Mouse (Mus musculus): ENCODE measurements around the gene Gadl1. TPM values are rescaled to one million over a fixed set of nuclear protein-coding genes. Genes with fewer than 3 reads are reported as not detected.

Gadl1 gene
- total RNA-seq, 2 experiments from 2014 or later, result 0.74 to 0.81 TPM

GRCm38 (mm10) chr9:116084324-116084931 lies 175.2 kb downstream of the Gadl1 start:
- no peak for DNase-seq (ENCODE audit: low spot score in 2 of 2)

- DNase-seq (ENCODE audit: low spot score in 2 of 2), result no peak
Observed at GRCm38 (mm10) chr9:116085999-116086398, 176.7 kb downstream of the Gadl1 start.

GRCm38 (mm10) chr9:116087263-116087662 lies 178.0 kb downstream of the Gadl1 start:
- DNase-seq (ENCODE audit: low spot score in 2 of 2), result peak in 1 of 2 experiments; percentile 27

GRCm38 (mm10) chr9:116087880-116088279 lies 178.6 kb downstream of the Gadl1 start:
- DNase-seq (ENCODE audit: low spot score in 2 of 2), result peak in 1 of 2 experiments; percentile 80

- DNase-seq (ENCODE audit: low spot score in 2 of 2), result no peak
Observed at GRCm38 (mm10) chr9:116088912-116089311, 179.7 kb downstream of the Gadl1 start.

- no peak for DNase-seq (ENCODE audit: low spot score in 2 of 2)
Observed at GRCm38 (mm10) chr9:116090296-116090695, 181.0 kb downstream of the Gadl1 start.

GRCm38 (mm10) chr9:116091101-116091841 lies 182.0 kb downstream of the Gadl1 start:
- DNase-seq (ENCODE audit: low spot score in 2 of 2), result no peak

GRCm38 (mm10) chr9:116091921-116092320 lies 182.7 kb downstream of the Gadl1 start:
- DNase-seq (ENCODE audit: low spot score in 2 of 2), result no peak

GRCm38 (mm10) chr9:116098724-116099595 lies 189.7 kb downstream of the Gadl1 start:
- no peak for DNase-seq (ENCODE audit: low spot score in 2 of 2)

GRCm38 (mm10) chr9:116099596-116099993 lies 190.3 kb downstream of the Gadl1 start:
- no peak for DNase-seq (ENCODE audit: low spot score in 2 of 2)

GRCm38 (mm10) chr9:116100015-116100414 lies 190.8 kb downstream of the Gadl1 start:
- DNase-seq (ENCODE audit: low spot score in 2 of 2), result no peak

- DNase-seq (ENCODE audit: low spot score in 2 of 2), result no peak
Observed at GRCm38 (mm10) chr9:116101842-116102241, 192.6 kb downstream of the Gadl1 start.

GRCm38 (mm10) chr9:116104770-116105169 lies 195.5 kb downstream of the Gadl1 start:
- DNase-seq (ENCODE audit: low spot score in 2 of 2), result no peak

GRCm38 (mm10) chr9:116108729-116109128 lies 199.5 kb downstream of the Gadl1 start:
- DNase-seq (ENCODE audit: low spot score in 2 of 2), result no peak

- DNase-seq (ENCODE audit: low spot score in 2 of 2), result no peak
Observed at GRCm38 (mm10) chr9:116111149-116111970, 202.1 kb downstream of the Gadl1 start.

GRCm38 (mm10) chr9:116114339-116114738 lies 205.1 kb downstream of the Gadl1 start:
- no peak for DNase-seq (ENCODE audit: low spot score in 2 of 2)

GRCm38 (mm10) chr9:116115875-116116274 lies 206.6 kb downstream of the Gadl1 start:
- peak in 1 of 2 experiments; percentile 54 for DNase-seq (ENCODE audit: low spot score in 2 of 2)

- no peak for DNase-seq (ENCODE audit: low spot score in 2 of 2)
Observed at GRCm38 (mm10) chr9:116118332-116118872, 209.1 kb downstream of the Gadl1 start.

- no peak for DNase-seq (ENCODE audit: low spot score in 2 of 2)
Observed at GRCm38 (mm10) chr9:116119990-116120389, 210.7 kb downstream of the Gadl1 start.

GRCm38 (mm10) chr9:116121472-116121871 lies 212.2 kb downstream of the Gadl1 start:
- DNase-seq (ENCODE audit: low spot score in 2 of 2), result no peak

GRCm38 (mm10) chr9:116122544-116122943 lies 213.3 kb downstream of the Gadl1 start:
- DNase-seq (ENCODE audit: low spot score in 2 of 2), result no peak

Measured in layer of hippocampus, adult 18-20 months (tissue).